In the genomic region with DNA sequence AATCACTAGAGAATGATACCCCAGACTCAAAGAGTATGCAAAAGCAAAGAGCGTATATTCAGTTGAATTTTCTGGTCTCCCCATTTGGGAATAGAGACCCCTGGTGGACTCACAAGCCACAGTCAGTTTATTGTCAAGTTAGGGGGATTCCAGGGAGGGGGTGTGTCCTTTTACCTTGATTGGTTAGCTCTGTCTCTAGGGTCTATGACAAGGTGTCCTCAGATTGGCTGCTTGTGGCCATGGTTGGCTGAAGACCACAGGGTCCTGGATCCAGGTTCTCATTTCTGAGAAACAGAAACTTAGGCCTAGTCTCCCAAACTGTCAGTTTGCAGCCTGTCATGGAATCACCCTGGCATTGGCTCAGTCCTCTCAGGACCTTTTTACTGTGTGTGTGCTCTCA, we compare ENCODE assay signal across 17 mouse cellular contexts. TPM values are rescaled to one million over a fixed set of nuclear protein-coding genes. Genes with fewer than 3 reads are reported as not detected.
A peak's percentile ranks its signal among the peaks of the same experiment; 100 is the strongest.
DNase-seq lines count a peak whose midpoint lies in the region; ATAC-seq and TF ChIP-seq lines count a peak whose summit lies in the region.
"Had no signal": no experiment of that assay in that cellular context is flagged by ENCODE, and none has a peak within 500 bp of the region (broad histone marks: within the 10 kb centered on the region; RNA-seq: fewer than 3 reads in every experiment).

No protein-coding gene starts in this region.

- no peaks in the 10 kb centered on the region for H3K9me3 ChIP-seq in heart, embryonic 10.5 days
- no peaks in the 10 kb centered on the region for H3K9me3 ChIP-seq in midbrain, postnatal 0 days (ENCODE audit: low read length)
- H3K9me3 ChIP-seq in midbrain, embryonic 13.5 days: no peaks in the 10 kb centered on the region
- H3K9me3 ChIP-seq: heart, embryonic 13.5 days; lung, embryonic 15.5 days; stomach, embryonic 15.5 days had no signal

- TF ChIP-seq CTCF in midbrain, postnatal 0 days (IDR thresholded peaks at IDR 0.05): peak; percentile 10; the same call in 1 of the 2 replicates

- H3K36me3 ChIP-seq in heart, embryonic 10.5 days: peaks cover 96% of the 10 kb centered on the region
- H3K36me3 ChIP-seq in midbrain, postnatal 0 days (ENCODE audit: insufficient read depth, low read length): no peaks in the 10 kb centered on the region
- H3K36me3 ChIP-seq in midbrain, embryonic 13.5 days: peaks cover 50% of the 10 kb centered on the region
- H3K36me3 ChIP-seq in splenic B cell, adult 2 months (ENCODE audit: control insufficient read depth, insufficient read depth, low read length, poor library complexity, severe bottlenecking): no peaks in the 10 kb centered on the region

- peak; percentile 61 for DNase-seq in heart, adult 11 months
- no peak for DNase-seq in heart, embryonic 10.5 days (ENCODE audit: low spot score)
- DNase-seq in midbrain, postnatal 0 days (ENCODE audit: low spot score): peak; percentile 24
- peak; percentile 67 for DNase-seq in R1 (ENCODE audit: low read depth, low spot score)
- DNase-seq in splenic B cell, adult 2 months (ENCODE audit: low read depth, low spot score): peak; percentile 81
- DNase-seq in spleen, postnatal 4 days (ENCODE audit: low spot score in 2 of 2): no peak
- DNase-seq: adrenal gland, postnatal 36 days; gastrocnemius, postnatal 25 days; kidney, adult 9 months; right cerebral cortex, postnatal 25 days had no signal

- no peaks in the 10 kb centered on the region for H3K4me1 ChIP-seq in heart, embryonic 10.5 days
- H3K4me1 ChIP-seq in midbrain, postnatal 0 days (ENCODE audit: insufficient read depth, low read length): no peaks in the 10 kb centered on the region
- no peaks in the 10 kb centered on the region for H3K4me1 ChIP-seq in midbrain, embryonic 13.5 days (replicated peaks)
- H3K4me1 ChIP-seq: heart, embryonic 13.5 days; lung, embryonic 15.5 days; stomach, embryonic 15.5 days had no signal

- H3K9ac ChIP-seq in midbrain, postnatal 0 days (replicated peaks; ENCODE audit: low read length, poor library complexity, severe bottlenecking): no peak overlapping the region
- no peak overlapping the region for H3K9ac ChIP-seq in midbrain, embryonic 13.5 days (replicated peaks)
- H3K9ac ChIP-seq: heart, embryonic 13.5 days; lung, embryonic 15.5 days; stomach, embryonic 15.5 days had no signal

- no peak overlapping the region for H3K4me2 ChIP-seq in midbrain, postnatal 0 days (ENCODE audit: low read depth, low read length, poor library complexity, severe bottlenecking)
- H3K4me2 ChIP-seq in midbrain, embryonic 13.5 days (replicated peaks): no peak overlapping the region
- H3K4me2 ChIP-seq: heart, embryonic 13.5 days; lung, embryonic 15.5 days; stomach, embryonic 15.5 days had no signal

- WGBS in heart, embryonic 10.5 days: 83% methylated on average over 1 of the region's 1 CpGs
- 76% methylated on average over 1 of the region's 1 CpGs for WGBS in midbrain, postnatal 0 days
- 88% methylated on average over 1 of the region's 1 CpGs for WGBS in midbrain, embryonic 13.5 days

- H3K27me3 ChIP-seq in heart, embryonic 10.5 days (ENCODE audit: insufficient read depth, poor library complexity, severe bottlenecking): no peaks in the 10 kb centered on the region
- no peaks in the 10 kb centered on the region for H3K27me3 ChIP-seq in midbrain, postnatal 0 days (ENCODE audit: insufficient read depth, low read length)
- H3K27me3 ChIP-seq in midbrain, embryonic 13.5 days: no peaks in the 10 kb centered on the region
- H3K27me3 ChIP-seq in splenic B cell, adult 2 months (ENCODE audit: control insufficient read depth, insufficient read depth, low read length, poor library complexity, severe bottlenecking): no peaks in the 10 kb centered on the region
- H3K27me3 ChIP-seq: heart, embryonic 13.5 days; lung, embryonic 15.5 days; stomach, embryonic 15.5 days had no signal

- no peak overlapping the region for H3K4me3 ChIP-seq in heart, embryonic 10.5 days
- H3K4me3 ChIP-seq in midbrain, postnatal 0 days (ENCODE audit: low read depth, low read length): no peak overlapping the region
- no peak overlapping the region for H3K4me3 ChIP-seq in midbrain, embryonic 13.5 days (replicated peaks)
- H3K4me3 ChIP-seq: heart, embryonic 13.5 days; lung, embryonic 15.5 days; myocyte; stomach, embryonic 15.5 days had no signal

- no peak overlapping the region for H3K27ac ChIP-seq in heart, embryonic 10.5 days
- no peak overlapping the region for H3K27ac ChIP-seq in midbrain, postnatal 0 days (ENCODE audit: low read depth, low read length)
- no peak overlapping the region for H3K27ac ChIP-seq in midbrain, embryonic 13.5 days
- H3K27ac ChIP-seq: heart, embryonic 13.5 days; lung, embryonic 15.5 days; stomach, embryonic 15.5 days had no signal

- ATAC-seq in midbrain, postnatal 0 days (ENCODE audit: low FRiP score): no peak
- ATAC-seq in midbrain, embryonic 13.5 days: no peak
- ATAC-seq in inflammation-experienced regulatory T-cells, adult 6 months: no peak
- ATAC-seq: forebrain, embryonic 16.5 days had no signal

RNA-seq across cellular contexts. Expression of a gene that starts 18.5 kb away (rescaled TPM):
- 30.1 and 30.8 TPM in 2 replicates for polyA plus RNA-seq in heart, embryonic 10.5 days (2016; fragmentation: Nextera tagmentation; extraction: Ambion mirVana)
- 3.1 and 5.2 TPM in 2 replicates for total RNA-seq in midbrain, postnatal 0 days (2014; rRNA removed)
- 2.9 and 3.0 TPM in 2 replicates for polyA plus RNA-seq in midbrain, postnatal 0 days (2015; fragmentation: Nextera tagmentation; extraction: Ambion mirVana)
- 12.6 and 13.5 TPM in 2 replicates for polyA plus RNA-seq in midbrain, embryonic 13.5 days (2015; fragmentation: Nextera tagmentation; extraction: Ambion mirVana)
- 10 to 100 TPM in 1 of 3 experiments, 1 to 10 TPM in 2; 2.3 to 14.8 (median 5.0) TPM for polyA plus RNA-seq in inflammation-experienced regulatory T-cells, adult 6 months (2017; shearing (Covaris generic))

RNA-seq across cellular contexts. Expression of a gene that starts 18.7 kb away (rescaled TPM):
- polyA plus RNA-seq in heart, embryonic 10.5 days (2016; fragmentation: Nextera tagmentation; extraction: Ambion mirVana): 52.0 and 56.7 TPM in 2 replicates
- total RNA-seq in midbrain, postnatal 0 days (2014; rRNA removed): 3.9 and 6.3 TPM in 2 replicates
- 4.2 and 4.8 TPM in 2 replicates for polyA plus RNA-seq in midbrain, postnatal 0 days (2015; fragmentation: Nextera tagmentation; extraction: Ambion mirVana)
- 35.7 and 36.4 TPM in 2 replicates for polyA plus RNA-seq in midbrain, embryonic 13.5 days (2015; fragmentation: Nextera tagmentation; extraction: Ambion mirVana)
- polyA plus RNA-seq in inflammation-experienced regulatory T-cells, adult 6 months (2017; shearing (Covaris generic)): 100 to 1,000 TPM in 1 of 3 experiments, 10 to 100 TPM in 1, 1 to 10 TPM in 1; 8.5 to 112 (median 10.8) TPM

RNA-seq across cellular contexts. Expression of a gene that starts 25.8 kb away (rescaled TPM):
- polyA plus RNA-seq in heart, embryonic 10.5 days (2016; fragmentation: Nextera tagmentation; extraction: Ambion mirVana): 58.3 and 65.4 TPM in 2 replicates
- 17.6 and 18.1 TPM in 2 replicates for total RNA-seq in midbrain, postnatal 0 days (2014; rRNA removed)
- 43.6 and 44.1 TPM in 2 replicates for polyA plus RNA-seq in midbrain, postnatal 0 days (2015; fragmentation: Nextera tagmentation; extraction: Ambion mirVana)
- 40.8 and 41.2 TPM in 2 replicates for polyA plus RNA-seq in midbrain, embryonic 13.5 days (2015; fragmentation: Nextera tagmentation; extraction: Ambion mirVana)
- polyA plus RNA-seq in inflammation-experienced regulatory T-cells, adult 6 months (2017; shearing (Covaris generic)): 10 to 100 TPM; 24.3 to 30.2 (median 27.8) TPM

RNA-seq across cellular contexts. Expression of a gene that starts 38.1 kb away (rescaled TPM):
- polyA plus RNA-seq in heart, embryonic 10.5 days (2016; fragmentation: Nextera tagmentation; extraction: Ambion mirVana): 26.4 and 37.4 TPM in 2 replicates
- 24.4 and 27.0 TPM in 2 replicates for total RNA-seq in midbrain, postnatal 0 days (2014; rRNA removed)
- polyA plus RNA-seq in midbrain, postnatal 0 days (2015; fragmentation: Nextera tagmentation; extraction: Ambion mirVana): 58.3 and 76.3 TPM in 2 replicates
- 64.4 and 69.8 TPM in 2 replicates for polyA plus RNA-seq in midbrain, embryonic 13.5 days (2015; fragmentation: Nextera tagmentation; extraction: Ambion mirVana)
- polyA plus RNA-seq in inflammation-experienced regulatory T-cells, adult 6 months (2017; shearing (Covaris generic)): 10 to 100 TPM; 25.1 to 51.6 (median 44.1) TPM

Comparison
In these comparisons a context has a peak if more than half of its experiments do, and no peak if none do; other contexts are left out.
1. DNase-seq: peak in heart, adult 11 months (single experiment), midbrain, postnatal 0 days (single experiment), R1 (single experiment) and splenic B cell, adult 2 months (single experiment); none in heart, embryonic 10.5 days (single experiment) and spleen, postnatal 4 days (0 of 2).